Mouse (Mus musculus): Measurements from ENCODE around the gene Foxp1.

Gene Foxp1

DNA sequence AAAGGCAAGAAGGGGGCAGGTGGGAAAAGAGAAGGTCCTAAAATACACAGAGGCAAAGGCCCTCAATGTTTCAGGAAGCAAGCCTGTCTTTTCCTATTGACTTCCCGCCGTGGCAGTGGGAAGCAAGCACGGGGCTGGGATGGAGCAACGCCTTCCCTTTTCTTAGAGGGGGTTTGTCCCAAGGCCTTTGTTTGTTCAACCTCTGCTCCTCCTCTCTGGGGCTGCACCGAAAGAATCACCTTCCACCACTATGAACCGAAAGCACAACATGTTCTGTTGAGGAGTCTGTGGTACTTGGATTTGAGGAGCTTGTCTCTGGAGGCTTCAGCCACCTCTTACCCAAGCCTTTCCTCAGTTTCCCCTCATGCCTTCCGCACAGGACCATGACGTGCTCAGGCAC is 355.5 kb downstream of the Foxp1 start:
- DNase-seq = no peak

DNA sequence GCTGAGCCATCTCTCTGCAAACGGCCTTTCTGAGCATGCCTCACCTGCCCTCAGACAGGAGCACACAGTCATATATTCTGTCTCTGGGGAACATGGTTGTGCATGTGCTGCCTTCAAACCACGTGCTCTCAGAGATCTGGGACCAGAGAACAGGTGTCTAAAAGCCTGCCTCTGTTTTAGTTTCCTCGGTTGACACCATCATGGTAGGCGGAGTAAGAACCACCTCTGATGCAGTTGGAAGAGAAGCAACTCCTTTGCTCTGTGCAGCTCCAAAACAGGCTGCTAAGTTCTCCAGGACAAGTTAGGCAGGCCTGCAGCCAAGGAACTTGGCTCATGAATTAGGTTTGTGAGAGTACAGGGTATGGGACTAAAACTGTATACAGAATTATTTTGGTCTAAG is 356.4 kb downstream of the Foxp1 start:
- DNase-seq = no peak

DNA sequence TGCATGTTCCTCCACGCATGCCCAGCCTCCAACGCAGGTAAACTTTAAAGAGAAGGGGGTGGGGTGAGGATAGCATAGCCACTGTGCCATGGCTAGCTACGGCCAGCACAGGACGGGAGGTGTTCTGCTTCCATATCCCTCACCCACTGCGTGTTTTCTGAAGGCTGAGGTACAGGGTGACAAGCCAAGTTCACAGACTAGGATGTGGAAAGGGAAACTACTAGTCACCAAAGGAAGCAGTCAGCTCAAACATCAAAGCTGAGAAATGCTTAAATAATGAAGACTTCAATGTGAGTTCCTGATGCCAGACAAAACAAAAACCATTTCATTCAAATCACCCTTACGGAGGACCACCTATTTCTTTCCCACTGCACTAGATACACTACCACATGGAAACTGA is 357.8 kb downstream of the Foxp1 start:
- DNase-seq = no peak

DNA sequence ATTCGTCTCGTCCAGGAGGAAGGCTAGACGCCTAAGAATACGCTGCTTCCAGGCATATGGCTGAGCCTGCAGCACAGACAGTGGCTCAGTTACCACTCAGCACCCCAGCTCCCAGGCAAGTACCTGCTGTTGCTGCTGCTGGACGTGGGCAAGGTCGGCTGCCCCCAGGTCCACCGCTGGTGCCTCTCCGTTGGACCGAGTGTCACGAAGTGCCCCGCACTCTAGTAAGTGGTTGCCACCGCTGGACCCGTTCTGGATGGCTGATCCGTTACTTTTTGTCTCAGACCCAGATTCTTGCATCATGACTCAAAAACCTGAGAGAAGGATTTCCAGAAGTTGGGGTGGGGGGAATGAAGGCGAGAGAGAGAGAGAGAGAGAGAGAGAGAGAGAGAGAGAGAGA is 359.8 kb downstream of the Foxp1 start:
- no peak for DNase-seq

DNA sequence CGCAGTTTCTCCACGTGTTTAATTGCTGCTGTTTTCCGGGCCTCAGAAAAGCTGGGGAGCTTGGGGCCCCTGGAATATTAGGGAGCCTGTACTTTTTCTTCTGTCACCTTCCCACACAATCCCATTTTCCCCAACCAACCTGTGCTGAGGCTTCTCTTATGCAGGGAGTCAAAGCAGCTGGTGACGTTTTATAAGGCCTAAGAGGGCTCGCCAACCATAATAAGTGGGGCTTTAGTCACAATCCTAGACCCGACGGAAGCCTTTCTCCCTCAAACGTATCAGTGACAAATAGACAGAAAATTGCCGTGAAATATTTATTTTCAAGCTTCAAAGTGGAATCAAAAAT is 362.2 kb downstream of the Foxp1 start:
- no peak for DNase-seq

DNA sequence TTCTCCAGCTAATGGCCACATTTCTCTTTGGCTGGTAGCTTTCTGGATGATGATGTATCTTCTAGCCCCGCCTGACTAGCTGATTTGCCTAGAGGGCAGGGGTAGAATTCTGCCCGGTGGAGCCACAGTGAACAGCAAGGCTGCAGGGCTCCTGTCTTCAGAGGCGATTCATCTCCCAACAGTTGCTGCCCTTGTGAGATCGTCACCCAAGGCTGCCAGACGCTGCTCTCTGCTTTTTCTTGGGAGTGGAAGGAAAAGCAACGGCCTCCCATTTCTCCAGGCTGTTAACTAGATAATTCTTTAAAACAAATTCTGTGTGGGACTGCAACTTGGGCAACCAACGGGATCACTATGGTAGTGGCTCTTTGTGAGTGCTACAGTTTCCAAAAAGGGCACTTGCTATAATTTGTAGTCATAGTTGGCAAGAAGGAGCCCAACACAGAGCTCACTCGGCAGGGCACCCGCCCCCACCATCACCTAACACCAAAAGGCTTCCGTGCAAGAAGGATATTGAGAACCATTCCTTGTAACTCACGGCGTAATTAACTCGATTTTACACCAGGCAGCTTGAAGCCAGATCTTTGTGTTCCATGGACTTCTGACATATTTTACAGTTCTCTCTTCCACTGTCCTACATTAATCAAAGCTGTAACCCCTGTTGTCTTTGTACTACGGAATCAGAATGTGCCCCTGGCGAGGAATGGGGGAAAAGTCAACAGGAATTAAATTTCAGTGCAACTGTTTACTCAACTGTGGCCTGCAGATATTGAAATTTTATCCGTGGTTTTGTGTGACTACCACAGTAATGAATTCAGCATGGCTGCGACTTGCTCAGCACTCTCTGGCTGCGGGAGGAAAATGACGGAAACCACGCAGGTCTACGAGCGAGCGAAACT is 362.8 kb downstream of the Foxp1 start:
- DNase-seq = no peak

DNA sequence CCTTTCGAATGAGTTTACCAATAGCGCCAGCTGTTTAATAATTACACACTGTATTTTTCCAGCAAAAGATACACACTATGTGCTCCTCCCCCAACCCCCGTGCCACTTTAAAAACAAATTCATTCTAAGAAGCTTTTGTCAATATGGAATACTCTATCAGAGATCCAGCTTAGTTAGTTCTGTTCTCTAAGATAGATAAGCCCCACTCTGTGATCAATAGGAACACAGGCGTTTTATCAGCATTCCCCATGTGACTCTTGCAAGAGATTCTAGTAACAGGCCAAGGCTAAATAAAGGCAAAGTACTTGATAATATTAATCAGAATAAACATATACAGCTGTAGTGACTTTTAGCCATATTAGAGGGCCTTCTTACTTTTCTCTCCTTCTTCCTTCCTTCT is 368.8 kb downstream of the Foxp1 start:
- no peak for DNase-seq

DNA sequence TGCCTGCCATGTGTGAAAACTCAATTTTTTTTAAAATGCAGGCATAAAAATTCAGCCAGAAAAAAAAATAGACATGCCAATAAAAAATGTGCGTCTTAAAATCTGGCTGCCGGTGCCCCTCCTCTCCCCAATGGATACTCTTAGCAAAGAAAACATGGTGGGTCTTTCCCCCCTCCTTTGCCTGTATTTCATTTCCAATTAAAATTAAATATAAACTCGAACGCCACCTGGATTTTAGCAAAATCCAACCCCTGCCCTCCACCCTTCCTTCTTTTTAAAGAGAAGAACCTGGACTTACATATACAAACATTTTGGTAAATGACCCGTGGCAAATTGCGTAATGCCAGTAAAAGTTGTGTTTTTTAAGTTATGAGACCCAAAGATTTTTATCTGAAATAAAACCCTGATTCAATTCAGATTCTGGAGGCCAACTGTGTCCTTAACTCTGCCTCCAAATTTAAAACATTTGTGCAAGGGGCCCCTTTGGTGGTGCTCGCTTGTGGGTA is 376.1 kb downstream of the Foxp1 start:
- no peak for DNase-seq

DNA sequence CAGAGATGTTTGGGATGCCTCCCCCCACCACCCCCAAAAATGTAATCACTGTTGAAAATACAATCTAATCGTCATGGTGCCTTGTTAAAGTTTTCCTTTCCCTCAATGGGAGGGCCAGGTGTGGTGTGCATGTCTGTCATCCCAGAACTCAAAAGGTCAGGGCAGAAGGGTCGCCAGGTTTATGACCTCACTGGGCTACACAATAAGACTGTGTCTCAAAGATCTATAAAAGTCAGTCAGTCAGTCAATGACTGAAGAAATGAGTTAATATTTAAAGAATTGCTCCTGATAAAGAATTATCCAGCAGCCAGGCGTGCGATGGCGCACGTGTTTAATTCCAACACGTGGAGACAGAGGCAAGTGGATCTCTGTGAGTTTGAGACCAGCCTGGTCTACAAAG is 377.5 kb downstream of the Foxp1 start:
- no peak for DNase-seq

DNA sequence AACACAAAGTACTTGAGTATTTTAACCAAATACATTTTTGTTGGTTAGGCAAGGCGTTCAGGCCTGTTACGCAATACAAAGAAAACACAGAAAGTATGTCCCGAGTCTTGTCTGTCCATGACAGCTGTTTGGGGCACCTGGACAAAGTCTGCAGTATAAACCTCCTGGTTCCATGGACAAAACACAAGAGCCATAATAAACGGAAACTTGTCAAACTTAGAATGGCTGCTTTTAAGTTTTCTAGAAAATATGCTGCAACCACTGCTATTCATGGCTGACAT is 378.8 kb downstream of the Foxp1 start:
- no peak for DNase-seq

DNA sequence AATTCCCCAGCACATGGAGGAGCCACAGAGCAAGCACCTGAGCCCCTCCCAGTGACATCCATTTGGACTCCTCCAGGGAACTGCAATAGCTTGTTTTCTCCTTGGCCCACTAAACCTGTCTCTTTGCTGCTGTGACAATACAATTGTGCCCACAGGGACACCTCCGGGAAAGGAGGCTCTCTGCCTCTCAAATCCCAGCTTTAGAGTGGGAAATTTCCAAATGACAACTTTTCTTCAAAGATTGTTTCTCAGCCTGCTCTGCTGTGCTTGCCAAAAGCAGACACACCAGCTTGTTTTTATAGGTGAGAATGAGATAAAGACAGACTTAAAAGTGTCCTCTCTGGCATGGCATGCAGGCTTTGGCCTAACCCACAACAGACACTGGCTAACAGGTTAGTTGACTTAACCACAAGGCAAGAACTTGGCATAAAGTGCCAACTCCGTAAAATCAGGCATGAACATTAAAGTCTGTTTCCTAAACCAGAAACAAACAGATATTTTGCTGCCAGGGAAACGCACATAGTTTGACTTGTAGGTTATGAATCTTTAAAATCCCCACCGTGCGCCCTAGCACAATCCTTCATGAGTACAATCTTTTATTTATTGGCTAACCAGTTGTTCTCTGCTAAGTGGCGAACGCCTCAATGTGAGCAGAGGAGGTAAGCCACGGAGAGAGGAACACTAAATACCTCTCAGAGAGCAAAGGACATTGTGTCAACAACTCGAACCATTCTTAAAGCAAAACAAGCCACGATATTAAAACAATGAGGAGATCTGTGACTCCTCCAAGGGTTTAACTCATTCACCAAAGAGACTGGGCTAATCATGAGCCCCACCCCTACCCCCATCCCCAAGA is 379.4 kb downstream of the Foxp1 start:
- no peak for DNase-seq

DNA sequence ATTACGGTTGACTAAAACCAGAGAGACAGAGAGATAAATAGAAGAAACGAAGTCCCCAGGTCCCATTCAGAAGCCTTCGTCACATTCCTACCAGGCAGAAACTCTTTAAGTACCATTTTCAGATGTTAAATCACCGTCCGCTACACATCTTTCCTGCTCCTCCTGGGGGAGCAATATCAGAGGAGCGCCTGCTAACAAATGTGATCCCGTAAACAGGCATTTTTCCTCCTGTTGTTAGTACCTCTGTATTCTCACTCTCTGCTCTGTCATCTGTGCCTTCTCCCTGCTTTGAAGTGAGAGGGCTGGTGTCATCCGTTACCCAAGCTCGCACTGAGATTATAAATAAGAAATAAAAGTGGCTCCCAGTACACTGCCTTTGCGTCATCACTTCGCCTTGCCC is 384.5 kb downstream of the Foxp1 start:
- no peak for DNase-seq

DNA sequence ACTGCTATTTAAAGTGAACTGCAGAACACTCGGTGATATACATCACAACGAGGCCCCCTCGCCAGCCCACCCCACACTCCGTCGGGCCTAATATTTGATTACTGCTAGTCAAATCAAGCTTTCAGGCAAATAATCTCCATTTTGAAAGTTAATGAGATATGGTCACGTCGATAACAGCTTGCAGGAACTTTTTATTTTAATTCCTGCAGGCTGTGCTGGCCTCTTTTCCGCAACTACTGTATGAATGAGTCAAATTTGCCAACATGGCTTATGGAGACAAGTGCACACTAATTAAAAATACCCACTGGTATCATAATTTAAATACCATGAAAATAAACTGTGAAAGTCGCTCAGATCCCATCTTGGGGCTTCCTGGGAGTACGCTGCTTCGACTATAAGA is 385.4 kb downstream of the Foxp1 start:
- DNase-seq = no peak

DNA sequence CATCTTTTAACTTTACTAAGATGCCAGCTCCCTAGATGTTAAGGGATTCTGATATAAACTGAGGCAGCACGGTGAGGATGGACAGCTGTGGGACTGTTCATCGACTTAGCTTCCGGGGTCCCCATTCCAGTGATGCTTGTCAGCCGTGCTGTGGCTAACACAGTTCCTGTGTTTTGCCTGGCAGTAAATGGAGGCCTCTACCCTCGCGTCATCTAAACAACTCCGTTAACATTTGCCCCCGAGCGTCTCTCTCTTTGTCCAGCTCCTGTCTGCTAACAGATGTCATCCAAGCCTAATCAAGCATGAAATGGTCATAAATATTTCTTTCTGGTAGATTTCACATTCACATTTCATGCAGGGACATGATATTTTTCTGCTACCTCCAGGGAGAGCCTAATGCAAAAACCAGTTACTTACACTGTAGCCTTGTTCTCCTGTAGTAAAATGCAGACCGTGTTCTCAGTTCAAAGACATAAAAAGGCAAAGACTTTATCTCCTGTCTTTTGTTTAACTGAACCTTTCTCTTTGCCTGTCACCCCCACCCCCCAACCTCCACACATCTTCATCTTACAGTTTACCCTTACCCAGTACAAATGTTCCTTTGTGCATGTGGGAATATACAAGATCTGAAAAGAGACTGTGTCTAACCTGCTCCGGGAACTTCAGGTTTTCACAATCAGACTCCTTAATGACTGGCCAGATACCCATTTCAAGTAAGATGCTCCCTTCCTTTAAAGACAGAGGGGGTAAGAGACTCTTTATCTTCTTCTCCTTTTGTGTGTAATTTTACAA is 386.4 kb downstream of the Foxp1 start:
- DNase-seq = no peak

DNA sequence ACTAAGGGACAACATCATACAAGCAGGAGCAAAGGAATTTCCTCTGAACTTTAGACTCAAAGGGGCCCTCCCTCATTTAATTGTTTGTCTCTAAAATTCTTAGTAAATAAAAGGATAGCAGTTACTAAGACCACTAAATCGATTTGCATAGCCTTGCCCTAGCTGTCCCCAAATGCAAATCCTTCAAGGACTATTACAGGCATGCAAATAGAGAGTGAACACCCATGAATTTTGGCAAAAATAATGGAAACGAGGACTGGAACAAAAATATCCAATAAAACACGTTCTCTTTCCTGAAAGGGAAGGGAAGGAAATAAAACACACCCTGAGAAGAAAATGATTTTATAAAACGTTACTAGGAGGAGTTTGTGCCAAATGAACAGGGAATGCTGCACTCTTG is 390.7 kb downstream of the Foxp1 start:
- DNase-seq = no peak

DNA sequence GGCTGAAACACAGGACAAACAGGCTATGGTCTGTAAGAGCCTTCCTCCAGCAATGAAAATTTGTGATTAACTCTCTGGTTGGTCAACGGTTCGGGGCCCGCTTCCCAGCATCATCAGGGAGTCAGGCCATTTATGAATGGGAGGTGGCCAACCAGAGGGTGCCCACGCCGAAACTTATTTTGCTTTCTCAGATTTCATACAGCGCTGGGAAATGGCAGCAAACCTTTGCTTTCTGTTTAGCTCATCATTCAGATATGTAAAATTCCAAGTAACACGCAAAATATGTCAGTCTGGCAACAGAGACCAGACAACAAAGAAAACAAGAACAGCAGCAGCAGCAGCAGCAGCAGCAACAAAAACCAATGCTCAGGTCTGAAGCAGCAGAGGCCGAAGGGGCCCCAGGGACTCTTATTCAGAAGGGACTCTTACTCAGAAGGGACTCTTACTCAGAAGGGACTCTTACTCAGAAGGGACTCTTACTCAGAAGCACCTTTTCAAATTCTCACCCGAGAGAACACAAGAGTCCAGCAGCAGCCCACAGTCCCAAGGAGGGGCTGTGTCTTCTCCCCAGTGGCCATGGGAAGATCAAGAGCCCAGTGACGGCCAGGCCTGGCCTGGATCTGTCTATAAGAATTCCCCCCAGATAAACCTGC is 391.6 kb downstream of the Foxp1 start:
- no peak for DNase-seq

DNA sequence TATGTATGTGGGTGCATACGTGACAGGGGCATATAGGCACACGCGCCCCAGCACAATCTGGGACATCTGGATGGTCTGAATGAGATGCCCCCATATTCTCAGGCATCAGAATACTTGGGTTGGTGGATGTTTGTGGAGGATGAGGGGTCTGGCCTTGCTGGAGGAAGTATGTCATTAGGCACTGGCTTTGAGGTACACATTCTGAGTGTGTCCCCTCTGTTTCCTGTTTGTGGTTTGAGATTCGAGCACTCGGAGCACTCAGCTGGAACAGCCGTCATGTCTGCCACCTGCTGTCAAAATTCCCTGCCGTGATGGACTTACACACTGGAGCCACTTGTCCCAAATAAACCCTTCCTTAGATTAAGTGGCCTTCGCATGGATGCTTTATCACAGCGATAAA is 395.8 kb downstream of the Foxp1 start:
- DNase-seq = no peak

DNA sequence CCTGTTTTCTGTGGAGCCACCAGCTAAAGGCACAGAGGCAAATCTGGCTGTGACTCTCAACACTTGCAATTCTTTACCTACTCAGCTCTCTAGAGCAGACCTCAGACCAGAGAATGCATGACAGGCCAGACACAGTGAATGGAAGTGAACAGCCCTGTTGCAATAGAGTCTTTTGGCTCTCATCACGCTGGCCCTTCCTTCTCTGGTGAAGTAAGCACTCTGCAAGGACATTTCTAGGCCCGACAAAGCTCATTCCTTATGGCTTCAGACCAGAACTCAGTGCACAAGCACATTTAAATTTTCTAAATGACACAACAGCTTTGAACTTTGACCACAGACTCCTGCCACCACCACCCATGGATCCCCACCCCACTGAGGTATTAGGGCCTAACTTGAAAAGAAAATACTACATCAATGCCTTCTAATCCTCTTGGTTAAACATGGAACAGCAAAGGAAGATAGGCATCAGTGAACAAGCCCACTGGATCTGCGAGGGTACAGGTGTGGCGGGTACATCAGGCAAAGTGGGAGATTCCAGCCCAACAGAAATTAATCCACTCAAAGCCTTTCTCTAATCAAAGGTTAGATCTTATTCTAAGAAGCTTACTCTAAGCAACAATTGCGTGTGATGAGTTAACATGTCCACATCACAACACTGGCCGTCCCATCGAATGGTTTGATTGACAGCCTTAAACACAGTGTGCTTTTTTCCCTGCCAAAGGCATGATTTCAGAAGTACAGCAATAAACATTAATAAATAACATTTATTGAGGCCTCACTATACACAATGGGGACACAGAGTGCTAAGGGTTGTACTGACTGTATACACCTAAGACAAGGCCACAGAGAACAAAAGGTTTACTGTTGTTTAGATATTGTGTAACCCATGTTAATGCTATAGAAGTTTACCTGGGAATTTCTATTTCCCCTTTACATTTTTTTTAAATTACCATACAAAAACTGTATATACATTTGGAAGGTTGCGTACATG is 401.4 kb downstream of the Foxp1 start:
- no peak for DNase-seq

DNA sequence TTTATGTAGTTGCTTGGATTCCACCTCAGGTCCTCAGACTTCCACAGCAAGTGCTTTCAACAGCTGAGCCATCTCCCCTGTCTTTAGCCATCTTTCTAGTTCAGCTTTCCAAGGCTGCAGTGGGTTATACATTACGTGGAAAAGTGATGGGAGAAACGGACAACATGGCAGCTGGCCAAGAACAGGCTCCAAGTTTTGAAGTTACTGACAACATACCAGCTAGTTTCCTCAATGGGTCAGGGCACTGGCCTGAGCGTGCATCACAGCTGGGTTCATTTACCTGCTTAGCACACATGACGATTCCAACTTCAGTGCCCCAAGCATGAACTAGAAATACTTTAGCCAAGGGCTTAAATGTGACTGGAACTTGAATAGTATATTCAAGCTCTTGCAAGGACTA is 404.0 kb downstream of the Foxp1 start:
- no peak for DNase-seq

DNA sequence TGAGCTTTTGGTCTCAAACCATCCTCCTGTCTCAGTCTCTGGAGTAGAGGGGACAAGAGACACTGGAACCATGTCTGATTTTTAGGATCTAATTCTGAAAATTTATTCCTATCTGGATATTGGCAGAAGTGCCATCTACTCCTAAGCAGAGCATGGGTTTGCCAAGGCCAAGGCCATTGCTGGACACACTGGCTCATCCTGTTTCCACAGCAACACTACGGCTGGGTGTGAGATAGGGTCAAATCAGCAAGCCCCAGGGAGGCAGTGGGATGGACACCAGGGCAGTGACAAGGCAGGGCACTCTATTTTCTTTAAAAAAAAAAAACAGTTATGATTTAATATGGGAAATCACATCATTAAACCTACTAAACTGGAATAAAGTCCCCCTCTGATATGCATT is 405.1 kb downstream of the Foxp1 start:
- no peak for DNase-seq

DNA sequence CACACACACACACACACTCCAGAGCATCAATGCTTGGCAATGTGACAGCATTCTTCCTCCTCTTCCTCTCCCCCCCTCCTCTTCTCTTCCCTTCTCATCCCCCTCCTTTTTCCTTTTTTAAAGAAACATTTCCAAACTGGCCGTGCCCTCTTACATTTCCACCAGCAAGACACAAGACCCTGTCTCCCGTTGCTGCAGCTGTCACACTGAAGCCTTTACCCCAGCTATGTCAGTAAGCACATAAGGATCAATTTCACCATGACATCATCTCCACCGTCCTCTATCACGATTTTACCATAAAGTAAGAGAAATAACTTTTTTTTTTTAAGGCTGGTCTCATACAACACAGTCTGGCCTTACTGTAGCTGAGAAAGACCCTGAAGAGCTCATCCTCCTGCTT is 410.7 kb downstream of the Foxp1 start:
- no peak for DNase-seq

DNA sequence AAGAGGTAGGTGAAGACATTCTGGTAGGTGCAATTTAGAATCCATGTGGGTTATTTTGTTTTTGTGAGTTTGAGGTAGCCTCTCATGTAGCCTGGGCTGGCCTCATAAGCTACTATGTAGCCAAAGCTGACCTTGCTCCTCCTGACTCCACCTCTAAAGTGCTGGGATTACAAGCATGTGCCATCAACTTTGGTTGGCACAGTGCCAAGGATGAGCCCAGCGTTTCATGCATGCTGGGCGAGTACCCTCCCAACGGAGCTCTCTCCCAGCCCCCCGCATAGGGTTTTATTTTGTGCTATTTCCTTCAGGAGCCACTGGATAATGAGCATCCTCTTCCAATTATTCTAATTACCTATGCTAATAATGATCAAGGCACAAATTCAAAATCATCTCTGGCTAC is 414.1 kb downstream of the Foxp1 start:
- DNase-seq = no peak
